Mouse (Mus musculus) midbrain, embryonic 16.5 days (tissue): ENCODE data around the gene Acot11. TPM values are rescaled to one million over a fixed set of nuclear protein-coding genes. Genes with fewer than 3 reads are reported as not detected.
"Not testable (repeated sequence)": the region's sequence is repeated elsewhere in the genome, so short reads cannot be mapped to it uniquely, and the experiment has no call there.

ENCODE experiments used
- ATAC-seq: fragments of 200-750 bp; cut with Nextera tagmentation; 2 replicates; pipeline ENCODE4 v1.8.0; 2017; ENCODE audit warnings: moderate TSS enrichment
- H3K27ac ChIP-seq: fragments of 300-500 bp; sonication (generic); 2 replicates; pipeline ENCODE4 v1.5.1; 2014; ENCODE audit warnings: mild to moderate bottlenecking, low read length, mixed read lengths
- H3K27me3 ChIP-seq: fragments of 300-500 bp; sonication (generic); 2 replicates; pipeline ENCODE4 v1.6.1; 2014; ENCODE audit warnings: low read depth, low read length, mixed read lengths; ENCODE audit not compliant: control insufficient read depth, insufficient read depth
- H3K36me3 ChIP-seq: fragments of 300-500 bp; sonication (generic); 2 replicates; pipeline ENCODE4 v1.6.1; 2014; ENCODE audit warnings: mild to moderate bottlenecking, low read length, moderate library complexity, mixed read lengths; ENCODE audit not compliant: control insufficient read depth, insufficient read depth
- H3K4me1 ChIP-seq: fragments of 300-500 bp; sonication (generic); 2 replicates; pipeline ENCODE4 v1.6.1; 2014; ENCODE audit warnings: mild to moderate bottlenecking, low read length, mixed read lengths; ENCODE audit not compliant: control insufficient read depth, insufficient read depth
- H3K4me2 ChIP-seq: fragments of 300-500 bp; sonication (generic); 2 replicates; pipeline ENCODE4 v1.6.1; 2014; ENCODE audit warnings: mild to moderate bottlenecking, low read length, mixed read lengths
- H3K4me3 ChIP-seq: fragments of 300-500 bp; sonication (generic); 2 replicates; pipeline ENCODE4 v1.5.1; 2014; ENCODE audit warnings: low read depth, mild to moderate bottlenecking, low read length, moderate library complexity, mixed read lengths
- H3K9ac ChIP-seq: fragments of 300-500 bp; sonication (generic); 2 replicates; pipeline ENCODE4 v1.6.1; 2014; ENCODE audit warnings: low read depth, low read length, mixed read lengths
- H3K9me3 ChIP-seq: fragments of 300-500 bp; sonication (generic); replicated peaks from 2 replicates; pipeline ENCODE4 v1.6.1; 2014; ENCODE audit warnings: mild to moderate bottlenecking, low read length, mixed read lengths; ENCODE audit not compliant: control insufficient read depth, poor library complexity, severe bottlenecking
- WGBS: fragments of 180-500 bp; shearing (Covaris S2); extraction: QIAGEN DNeasy Blood & Tissue Kit; methylation state at CpG from one replicate; pipeline ENCODE4 v1.1.7; 2014; 5-methylcytosine and 5-hydroxymethylcytosine counted together
- polyA plus RNA-seq: library from polyadenylated mRNA; unstranded; fragments of >200 nt; fragmentation: Nextera tagmentation; extraction: Ambion mirVana; gene quantifications from 2 replicates; pipeline ENCODE4 v1.2.1, GENCODE M21; 2015

Acot11 gene
- polyA plus RNA-seq, 1 experiment from 2014 or later, result 1.9 TPM

DNA sequence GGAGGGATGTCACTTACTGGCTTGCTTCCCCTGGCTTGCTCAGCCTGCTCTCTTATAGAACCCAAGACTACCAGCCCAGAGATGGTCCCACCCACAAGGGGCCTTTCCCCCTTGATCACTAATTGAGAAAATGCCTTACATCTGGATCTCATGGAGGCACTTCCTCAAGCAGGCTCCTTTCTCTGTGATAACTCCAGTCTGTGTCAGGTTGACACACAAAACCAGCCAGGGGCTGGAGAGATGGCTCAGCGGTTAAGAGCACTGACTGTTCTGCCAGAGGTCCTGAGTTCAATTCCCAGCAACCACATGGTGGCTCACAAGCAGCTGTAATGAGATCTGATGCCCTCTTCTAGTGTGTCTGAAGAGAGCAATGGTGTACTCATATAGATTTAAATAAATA lies 67.9 kb downstream of the Acot11 start:
- H3K27me3 ChIP-seq, H3K4me1 ChIP-seq, H3K9me3 ChIP-seq, H3K36me3 ChIP-seq, H3K9ac ChIP-seq, H3K27ac ChIP-seq, ATAC-seq, H3K4me3 ChIP-seq, H3K4me2 ChIP-seq: not testable (repeated sequence)
- 90% methylated on average over 1 of the region's 1 CpGs for WGBS

- Histone ChIP-seq H3K27ac (no peak within 1 kb of the TSS), H3K4me3 (no peak within 1 kb of the TSS), H3K4me2 (no peak within 1 kb of the TSS), H3K9ac (no peak within 1 kb of the TSS), H3K4me1 (no peaks in the 10 kb centered on the region), H3K36me3 (no peaks in the 10 kb centered on the region), H3K27me3 (no peaks in the 10 kb centered on the region), H3K9me3 (no peaks in the 10 kb centered on the region)
- ATAC-seq, result no peak
- 68% methylated on average over 4 of the region's 4 CpGs for WGBS
Observed at GRCm38 (mm10) chr4:106733636-106734035, 71.2 kb downstream of the Acot11 start, which contains the start of gene Fam151a. Gene Fam151a, plus strand, starts transcription at chr4:106733889.

GRCm38 (mm10) chr4:106730814-106731213 lies 74.0 kb downstream of the Acot11 start, which contains the start of gene Mroh7:
Gene Mroh7, minus strand, starts transcription at chr4:106730925.
- H3K27ac ChIP-seq, result no peak within 1 kb of the TSS
- 85% methylated on average over 7 of the region's 7 CpGs for WGBS
- no peaks in the 10 kb centered on the region for H3K9me3 ChIP-seq
- ATAC-seq, result no peak
- no peak within 1 kb of the TSS for H3K4me3 ChIP-seq
- no peaks in the 10 kb centered on the region for H3K4me1 ChIP-seq
- H3K36me3 ChIP-seq, result no peaks in the 10 kb centered on the region
- no peaks in the 10 kb centered on the region for H3K27me3 ChIP-seq
- H3K9ac ChIP-seq, result no peak within 1 kb of the TSS
- no peak within 1 kb of the TSS for H3K4me2 ChIP-seq

- no peaks in the 10 kb centered on the region for H3K4me1 ChIP-seq
- ATAC-seq, result no peak
- no peaks in the 10 kb centered on the region for H3K27me3 ChIP-seq
- H3K9me3 ChIP-seq, result no peaks in the 10 kb centered on the region
- no peak overlapping the region for H3K9ac ChIP-seq
- H3K4me2 ChIP-seq, result no peak overlapping the region
- WGBS, result 85% methylated on average over 4 of the region's 4 CpGs
- H3K27ac ChIP-seq, result no peak overlapping the region
- H3K36me3 ChIP-seq, result no peaks in the 10 kb centered on the region
- no peak overlapping the region for H3K4me3 ChIP-seq
Observed at GRCm38 (mm10) chr4:106720631-106721030, 84.2 kb downstream of the Acot11 start.

- H3K4me2 ChIP-seq, result no peak overlapping the region
- no peak overlapping the region for H3K27ac ChIP-seq
- H3K4me1 ChIP-seq, result no peaks in the 10 kb centered on the region
- H3K27me3 ChIP-seq, result no peaks in the 10 kb centered on the region; the same call in 1 of the 2 replicates
- no peak overlapping the region for H3K4me3 ChIP-seq
- no peak overlapping the region for H3K9ac ChIP-seq
- no peak for ATAC-seq
- WGBS, result 94% methylated on average over 6 of the region's 6 CpGs
- no peaks in the 10 kb centered on the region for H3K36me3 ChIP-seq
- no peaks in the 10 kb centered on the region; the same call in 1 of the 2 replicates for H3K9me3 ChIP-seq
Observed at GRCm38 (mm10) chr4:106713622-106714021, 91.2 kb downstream of the Acot11 start.

- WGBS, result under 1% methylated on average over 8 of the region's 8 CpGs
- ATAC-seq, result peak; percentile 27; the same call in 1 of the 2 replicates
- H3K9ac ChIP-seq, result no peak overlapping the region
- no peaks in the 10 kb centered on the region; the same call in 1 of the 2 replicates for H3K9me3 ChIP-seq
- peaks cover 16% of the 10 kb centered on the region for H3K4me1 ChIP-seq
- peak overlapping the region; percentile 27 for H3K4me2 ChIP-seq
- no peak overlapping the region for H3K4me3 ChIP-seq
- no peaks in the 10 kb centered on the region; the same call in 1 of the 2 replicates for H3K27me3 ChIP-seq
- H3K36me3 ChIP-seq, result no peaks in the 10 kb centered on the region
- no peak overlapping the region for H3K27ac ChIP-seq
Observed at GRCm38 (mm10) chr4:106708408-106708807, 96.4 kb downstream of the Acot11 start.

DNA sequence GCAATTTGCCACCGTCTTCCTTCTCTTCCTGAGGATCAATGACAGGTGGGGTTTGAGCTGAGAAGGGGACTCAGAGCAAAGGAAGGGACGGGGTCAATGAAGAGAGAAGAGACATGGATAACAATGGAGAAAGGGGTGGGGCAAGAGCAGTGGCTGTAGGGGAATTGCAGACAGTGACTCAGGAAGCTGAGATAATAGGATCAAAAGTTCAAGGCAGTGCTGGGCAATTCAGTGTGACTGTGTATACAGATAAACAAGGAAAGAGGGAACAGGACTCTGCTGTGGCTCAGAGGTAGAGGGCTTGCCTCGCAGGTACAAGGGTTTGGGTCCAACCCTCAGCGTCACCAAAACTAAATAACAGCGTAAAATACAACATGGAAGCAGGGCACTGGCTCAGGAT lies 96.8 kb downstream of the Acot11 start:
- WGBS, result 41% methylated on average over 5 of the region's 5 CpGs
- peak overlapping the region; percentile 27; the same call in 1 of the 2 replicates for H3K4me2 ChIP-seq
- H3K36me3 ChIP-seq, result no peaks in the 10 kb centered on the region
- no peak overlapping the region for H3K9ac ChIP-seq
- H3K9me3 ChIP-seq, result no peaks in the 10 kb centered on the region; the same call in 1 of the 2 replicates
- peaks cover 16% of the 10 kb centered on the region for H3K4me1 ChIP-seq
- no peak overlapping the region for H3K27ac ChIP-seq
- H3K4me3 ChIP-seq, result no peak overlapping the region
- no peak for ATAC-seq
- H3K27me3 ChIP-seq, result no peaks in the 10 kb centered on the region; the same call in 1 of the 2 replicates

DNA sequence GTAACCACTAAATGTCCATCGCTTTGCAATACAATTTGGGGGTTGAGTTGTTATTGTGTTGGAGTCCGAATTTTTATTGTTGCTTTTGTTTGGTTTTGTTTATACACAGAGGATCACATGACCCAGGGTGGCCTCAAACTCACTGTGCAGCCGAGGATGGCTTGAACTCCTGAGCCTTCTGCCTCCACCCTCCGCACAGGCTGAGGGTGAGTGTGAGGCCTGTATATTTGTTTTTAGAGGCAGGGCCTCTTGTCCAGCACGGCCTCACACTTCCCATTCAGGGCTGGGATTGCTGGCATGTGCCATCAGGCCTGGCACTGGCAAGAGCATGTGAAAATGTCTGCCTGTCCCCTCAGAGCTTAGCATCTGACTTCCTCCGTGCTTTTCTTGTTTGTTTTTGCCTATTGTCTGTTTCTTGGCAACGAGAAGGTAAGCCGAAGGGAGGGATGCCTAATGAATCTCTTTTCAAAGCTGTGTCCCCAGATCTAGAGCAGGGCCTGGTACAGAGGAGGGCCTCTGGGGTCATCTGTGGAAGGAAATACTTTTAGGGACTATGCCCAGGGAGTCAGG lies 99.6 kb downstream of the Acot11 start:
- Histone ChIP-seq H3K36me3 (no peaks in the 10 kb centered on the region), H3K4me2 (no peak overlapping the region), H3K4me3 (no peak overlapping the region), H3K9ac (peak overlapping the region; percentile 6), H3K27ac (peak overlapping the region; percentile 54), H3K9me3 (no peaks in the 10 kb centered on the region), H3K27me3 (no peaks in the 10 kb centered on the region; the same call in 1 of the 2 replicates), H3K4me1 (peaks cover 29% of the 10 kb centered on the region)
- 22% methylated on average over 8 of the region's 8 CpGs for WGBS
- ATAC-seq, result no peak

GRCm38 (mm10) chr4:106704416-106704815 lies 100.4 kb downstream of the Acot11 start:
- 39% methylated on average over 11 of the region's 11 CpGs for WGBS
- H3K4me3 ChIP-seq, result no peak overlapping the region
- H3K36me3 ChIP-seq, result no peaks in the 10 kb centered on the region
- peak overlapping the region; percentile 20; the same call in 1 of the 2 replicates for H3K9ac ChIP-seq
- no peak overlapping the region for H3K4me2 ChIP-seq
- H3K27me3 ChIP-seq, result no peaks in the 10 kb centered on the region; the same call in 1 of the 2 replicates
- peaks cover 34% of the 10 kb centered on the region for H3K4me1 ChIP-seq
- peak overlapping the region; percentile 54 for H3K27ac ChIP-seq
- ATAC-seq, result no peak
- no peaks in the 10 kb centered on the region for H3K9me3 ChIP-seq
